Mouse (Mus musculus) midbrain, embryonic 13.5 days (tissue): Measurements from ENCODE around the gene Hdac10. TPM values are rescaled to one million over a fixed set of nuclear protein-coding genes. Genes with fewer than 3 reads are reported as not detected.

Experiments
- ATAC-seq: fragments of 200-750 bp; cut with Nextera tagmentation; 2 replicates; pipeline ENCODE4 v1.8.0; 2017; ENCODE audit warnings: mild to moderate bottlenecking, moderate TSS enrichment, moderate library complexity
- H3K27ac ChIP-seq: fragments of 300-500 bp; sonication (generic); 2 replicates; pipeline ENCODE4 v1.5.1; 2015; ENCODE audit warnings: inconsistent platforms, mild to moderate bottlenecking, moderate library complexity
- H3K27me3 ChIP-seq: fragments of 300-500 bp; sonication (generic); 2 replicates; pipeline ENCODE4 v1.6.1; 2015; ENCODE audit warnings: mild to moderate bottlenecking, inconsistent platforms
- H3K36me3 ChIP-seq: fragments of 300-500 bp; sonication (generic); 2 replicates; pipeline ENCODE4 v1.6.1; 2015; ENCODE audit warnings: mild to moderate bottlenecking, inconsistent platforms
- H3K4me1 ChIP-seq: fragments of 300-500 bp; sonication (generic); replicated peaks from 2 replicates; pipeline ENCODE4 v1.6.1; 2015; ENCODE audit warnings: inconsistent platforms
- H3K4me2 ChIP-seq: fragments of 300-500 bp; sonication (generic); replicated peaks from 2 replicates; pipeline ENCODE4 v1.6.1; 2015; ENCODE audit warnings: moderate library complexity, mild to moderate bottlenecking, inconsistent platforms
- H3K4me3 ChIP-seq: fragments of 300-500 bp; sonication (generic); replicated peaks from 2 replicates; pipeline ENCODE4 v1.5.1; 2015; ENCODE audit warnings: mild to moderate bottlenecking, inconsistent platforms
- H3K9ac ChIP-seq: fragments of 300-500 bp; sonication (generic); replicated peaks from 2 replicates; pipeline ENCODE4 v1.6.1; 2015; ENCODE audit warnings: mild to moderate bottlenecking, inconsistent platforms
- H3K9me3 ChIP-seq: fragments of 300-500 bp; sonication (generic); 2 replicates; pipeline ENCODE4 v1.6.1; 2016; ENCODE audit warnings: mild to moderate bottlenecking, inconsistent platforms
- WGBS: fragments of 180-500 bp; shearing (Covaris S2); methylation state at CpG from one replicate; pipeline ENCODE4 v1.1.7; 2015; 5-methylcytosine and 5-hydroxymethylcytosine counted together
- polyA plus RNA-seq: library from polyadenylated mRNA; unstranded; fragments of >200 nt; fragmentation: Nextera tagmentation; extraction: Ambion mirVana; gene quantifications from 2 replicates; pipeline ENCODE4 v1.2.1, GENCODE M21; 2015

Gene Hdac10
- polyA plus RNA-seq, 1 experiment from 2014 or later = 26.0 TPM

DNA sequence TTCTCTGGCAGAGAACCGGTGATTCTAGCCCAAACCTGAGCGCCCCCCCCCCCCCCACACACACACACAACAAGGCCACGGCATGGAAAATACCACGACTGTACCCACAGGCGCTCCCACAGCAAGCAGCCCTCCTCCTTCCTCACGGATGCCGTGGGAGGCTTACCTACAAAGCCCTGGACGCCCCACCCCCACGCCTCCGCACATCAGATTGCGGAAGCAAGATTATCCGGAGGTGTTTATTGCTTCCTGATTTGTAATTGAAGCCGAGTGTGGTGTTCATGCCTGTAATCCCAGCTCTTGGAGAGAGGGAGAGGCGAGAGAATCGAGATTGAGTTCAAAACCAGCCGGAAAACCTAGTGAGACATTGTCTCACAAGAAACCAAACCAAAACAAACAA, 18.5 kb upstream of the Hdac10 start:
- no peaks in the 10 kb centered on the region for H3K9me3 ChIP-seq
- H3K27ac ChIP-seq = peak overlapping the region; percentile 92
- no peak for ATAC-seq
- 0 out of 2 replicates have a peak, but pooled peaks cover 11% of the 10 kb centered on the region for H3K27me3 ChIP-seq
- peaks cover 43% of the 10 kb centered on the region for H3K4me1 ChIP-seq
- peak overlapping the region; percentile 78 for H3K4me3 ChIP-seq
- peak overlapping the region; percentile 81 for H3K4me2 ChIP-seq
- 9% methylated on average over 16 of the region's 16 CpGs for WGBS
- H3K36me3 ChIP-seq = peaks cover 39% of the 10 kb centered on the region
- H3K9ac ChIP-seq = peak overlapping the region; percentile 94

DNA sequence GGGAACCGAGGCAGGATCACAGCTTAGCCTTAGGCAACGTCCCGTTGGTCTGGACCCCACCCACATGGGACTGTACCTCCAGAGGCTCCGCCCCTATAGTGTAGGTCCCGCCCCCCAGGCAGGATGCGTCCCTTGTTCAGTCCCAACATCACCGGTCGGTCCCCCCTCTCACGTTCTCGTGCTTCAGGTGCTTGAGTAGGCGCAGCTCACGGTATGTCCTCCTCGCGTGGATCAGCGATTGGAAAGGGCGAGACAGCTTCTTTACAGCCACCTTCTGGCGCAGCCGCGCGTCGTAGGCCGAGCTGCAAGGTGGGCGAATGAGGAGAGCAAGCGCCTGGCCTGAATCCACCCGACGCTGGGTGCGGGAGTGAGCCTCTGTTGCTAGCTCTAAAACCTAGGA, 18.0 kb upstream of the Hdac10 start:
- peak overlapping the region; percentile 94 for H3K9ac ChIP-seq
- H3K36me3 ChIP-seq = peaks cover 39% of the 10 kb centered on the region
- peaks cover 41% of the 10 kb centered on the region for H3K4me1 ChIP-seq
- H3K27me3 ChIP-seq = peaks cover 12% of the 10 kb centered on the region; the same call in 1 of the 2 replicates
- peak; percentile 28 for ATAC-seq
- 3% methylated on average over 27 of the region's 27 CpGs for WGBS
- peak overlapping the region; percentile 81 for H3K4me2 ChIP-seq
- H3K27ac ChIP-seq = peak overlapping the region; percentile 92
- peak overlapping the region; percentile 78 for H3K4me3 ChIP-seq
- no peaks in the 10 kb centered on the region for H3K9me3 ChIP-seq

DNA sequence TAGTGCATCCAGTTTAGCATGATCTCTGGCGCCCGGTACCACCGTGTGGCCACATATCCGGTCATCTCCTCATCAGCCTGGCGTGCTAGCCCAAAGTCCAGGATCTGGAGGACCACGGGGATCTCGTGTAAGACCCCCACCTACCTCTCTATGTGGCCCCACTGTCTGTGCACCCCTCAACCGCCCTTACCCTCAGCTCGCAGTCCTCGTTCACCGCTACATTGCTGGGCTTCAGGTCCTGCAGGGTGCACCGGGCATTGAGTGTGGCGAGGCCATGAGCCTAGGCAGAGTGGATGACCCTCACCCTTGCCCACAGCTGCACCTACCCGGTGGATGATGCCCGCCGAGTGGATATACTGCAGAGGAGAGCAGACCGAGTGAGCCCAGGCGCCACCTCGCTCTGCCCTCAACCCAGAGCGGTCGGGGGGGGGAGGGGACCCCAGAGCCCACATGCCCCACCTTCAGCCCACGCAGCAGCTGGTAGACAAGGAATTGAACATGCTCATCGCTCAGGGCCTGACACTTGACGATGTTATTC, 17.4 kb upstream of the Hdac10 start:
- H3K27ac ChIP-seq = no peak overlapping the region
- no peak for ATAC-seq
- H3K9ac ChIP-seq = no peak overlapping the region
- peak overlapping the region; percentile 81 for H3K4me2 ChIP-seq
- WGBS = 85% methylated on average over 24 of the region's 24 CpGs
- peaks cover 15% of the 10 kb centered on the region; the same call in 1 of the 2 replicates for H3K27me3 ChIP-seq
- H3K36me3 ChIP-seq = peaks cover 39% of the 10 kb centered on the region
- H3K9me3 ChIP-seq = no peaks in the 10 kb centered on the region
- peaks cover 46% of the 10 kb centered on the region for H3K4me1 ChIP-seq
- H3K4me3 ChIP-seq = peak overlapping the region; percentile 78

DNA sequence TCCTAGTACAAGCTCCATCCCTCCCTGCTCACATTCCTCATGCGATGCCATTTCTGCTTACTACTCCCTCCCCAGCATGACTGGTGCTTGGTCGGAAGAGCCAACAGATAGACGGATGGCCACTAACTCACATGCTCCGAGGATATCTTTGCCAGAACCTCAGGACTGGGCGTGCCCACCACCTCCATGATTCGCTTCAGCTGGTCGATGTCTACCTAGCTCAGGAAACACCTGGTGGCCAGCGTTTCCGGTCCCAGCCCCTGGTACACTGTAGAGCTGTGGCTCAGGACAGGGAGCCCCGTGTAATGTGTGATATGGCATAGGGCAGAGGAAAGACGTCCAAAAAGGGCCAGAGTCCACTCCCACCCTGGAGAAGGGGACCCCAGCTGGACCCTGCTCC, 16.5 kb upstream of the Hdac10 start:
- ATAC-seq = no peak
- 93% methylated on average over 11 of the region's 11 CpGs for WGBS
- H3K9ac ChIP-seq = no peak overlapping the region
- peaks cover 39% of the 10 kb centered on the region for H3K36me3 ChIP-seq
- H3K4me1 ChIP-seq = peaks cover 49% of the 10 kb centered on the region
- H3K4me2 ChIP-seq = no peak overlapping the region
- H3K9me3 ChIP-seq = no peaks in the 10 kb centered on the region
- peaks cover 15% of the 10 kb centered on the region; the same call in 1 of the 2 replicates for H3K27me3 ChIP-seq
- H3K4me3 ChIP-seq = no peak overlapping the region
- no peak overlapping the region for H3K27ac ChIP-seq

DNA sequence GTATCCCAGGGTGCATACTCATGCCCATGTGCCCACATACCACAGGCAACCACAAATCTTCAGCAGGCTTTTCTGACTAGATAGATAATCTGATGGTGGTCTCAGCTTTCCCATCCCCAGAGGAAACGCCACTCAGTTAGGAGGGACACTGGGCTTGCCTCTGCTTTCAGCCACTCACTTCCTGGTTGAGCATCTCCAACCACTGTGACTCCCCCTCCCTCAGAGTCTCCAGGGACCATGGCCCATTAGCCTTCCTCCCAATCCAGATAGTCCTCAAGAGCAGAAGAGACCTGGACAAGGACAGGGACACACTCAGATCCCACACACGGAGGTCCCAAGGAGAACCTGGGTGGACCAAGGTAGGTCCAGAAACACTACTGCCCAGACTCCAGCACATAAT, 14.6 kb upstream of the Hdac10 start:
- Histone ChIP-seq H3K4me2 (no peak overlapping the region), H3K27me3 (peaks cover 21% of the 10 kb centered on the region), H3K27ac (no peak overlapping the region), H3K9me3 (no peaks in the 10 kb centered on the region), H3K9ac (no peak overlapping the region), H3K4me1 (peaks cover 47% of the 10 kb centered on the region), H3K36me3 (peaks cover 39% of the 10 kb centered on the region), H3K4me3 (no peak overlapping the region)
- 86% methylated on average over 2 of the region's 2 CpGs for WGBS
- no peak for ATAC-seq

DNA sequence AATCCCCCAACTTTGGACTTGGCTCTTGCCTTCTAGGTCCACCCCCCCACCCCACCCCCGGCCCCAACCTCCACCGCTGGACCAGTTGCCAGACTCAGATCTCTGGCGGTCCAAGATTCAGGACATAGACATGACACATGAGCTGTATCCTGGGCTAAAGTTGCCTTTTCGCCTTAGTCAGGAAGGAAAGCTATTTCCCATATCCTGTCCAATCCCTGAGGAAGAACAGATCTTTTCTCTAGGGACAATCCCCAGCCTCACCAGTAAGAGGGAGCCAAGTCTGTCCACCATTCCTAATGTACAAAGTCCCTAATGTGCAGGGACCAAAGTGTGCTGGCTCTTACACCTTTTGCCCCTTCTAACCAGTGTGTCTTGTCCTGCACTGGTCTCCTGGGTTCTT, 13.4 kb upstream of the Hdac10 start:
- Histone ChIP-seq H3K4me2 (no peak overlapping the region), H3K4me1 (peaks cover 40% of the 10 kb centered on the region), H3K9me3 (no peaks in the 10 kb centered on the region), H3K9ac (no peak overlapping the region), H3K4me3 (no peak overlapping the region), H3K27ac (no peak overlapping the region), H3K27me3 (peaks cover 21% of the 10 kb centered on the region), H3K36me3 (peaks cover 39% of the 10 kb centered on the region)
- WGBS = 76% methylated on average over 4 of the region's 4 CpGs
- no peak for ATAC-seq

DNA sequence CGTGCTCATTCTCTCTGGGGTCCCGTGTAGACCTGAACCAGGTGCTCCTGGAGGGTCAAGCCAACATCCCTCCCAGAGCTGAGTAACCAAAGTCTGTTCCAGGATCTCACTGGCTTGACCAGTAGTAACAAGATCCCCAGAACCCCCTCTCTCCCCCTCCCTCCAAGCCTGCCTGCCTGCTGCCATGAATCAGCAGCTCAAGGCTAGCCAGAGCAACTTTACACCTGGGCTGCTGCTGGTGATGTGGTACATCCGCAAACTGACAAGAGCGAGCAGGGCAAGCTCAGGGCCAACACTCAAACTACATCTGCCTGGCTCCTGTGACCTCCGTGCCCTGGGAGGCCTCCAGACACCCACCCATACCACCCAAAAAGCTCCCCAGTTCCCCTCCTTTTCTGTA, 12.9 kb upstream of the Hdac10 start:
- Histone ChIP-seq H3K4me3 (no peak overlapping the region), H3K9me3 (no peaks in the 10 kb centered on the region), H3K27me3 (peaks cover 21% of the 10 kb centered on the region), H3K9ac (no peak overlapping the region), H3K27ac (no peak overlapping the region), H3K4me2 (0 out of 2 replicates have a peak overlapping the region, but pooled peaks have one; percentile 91), H3K36me3 (peaks cover 39% of the 10 kb centered on the region), H3K4me1 (peaks cover 35% of the 10 kb centered on the region)
- no peak for ATAC-seq
- 29% methylated on average over 5 of the region's 5 CpGs for WGBS

DNA sequence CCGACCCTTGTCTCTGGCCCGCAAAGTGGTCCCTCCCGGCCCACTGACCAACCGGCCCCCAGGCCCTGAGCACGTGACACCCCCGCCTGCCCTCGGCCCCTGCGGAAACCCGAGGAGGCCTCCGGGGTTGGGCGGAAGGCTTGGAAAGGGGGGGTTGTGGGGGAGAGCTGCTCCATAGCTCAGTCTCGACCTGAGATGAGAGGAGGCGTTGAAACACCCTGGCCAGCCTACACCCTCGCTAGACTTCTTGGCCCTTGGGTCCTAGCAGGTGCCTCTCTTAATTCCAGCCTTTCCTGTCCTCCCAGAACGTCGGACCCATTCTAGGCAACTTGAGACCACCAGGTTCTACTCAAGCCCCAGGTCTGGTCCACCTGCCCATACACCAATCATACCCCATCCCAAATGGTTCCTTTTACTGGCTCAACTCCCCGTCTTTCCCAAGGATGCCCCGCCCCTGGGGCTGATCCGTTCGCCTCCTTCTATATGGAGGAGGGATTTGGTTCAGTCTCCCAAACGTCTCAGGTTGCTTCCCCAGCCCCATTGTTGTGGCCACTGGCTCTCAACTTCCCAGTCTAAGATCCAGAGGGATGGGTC, 12.3 kb upstream of the Hdac10 start, which contains the start of gene Mapk12:
Gene Mapk12 (minus strand): TSS at position 45 of the 594 bp plus-strand sequence.
- H3K9ac ChIP-seq = peak within 1 kb of the TSS; percentile 66
- peaks cover 28% of the 10 kb centered on the region for H3K4me1 ChIP-seq
- peak within 1 kb of the TSS; percentile 91 for H3K4me2 ChIP-seq
- H3K9me3 ChIP-seq = no peaks in the 10 kb centered on the region
- peak within 1 kb of the TSS; percentile 47 for H3K4me3 ChIP-seq
- H3K27ac ChIP-seq = no peak within 1 kb of the TSS
- ATAC-seq = peak; percentile 66
- peaks cover 35% of the 10 kb centered on the region for H3K36me3 ChIP-seq
- WGBS = 2% methylated on average over 21 of the region's 21 CpGs
- H3K27me3 ChIP-seq = peaks cover 17% of the 10 kb centered on the region

DNA sequence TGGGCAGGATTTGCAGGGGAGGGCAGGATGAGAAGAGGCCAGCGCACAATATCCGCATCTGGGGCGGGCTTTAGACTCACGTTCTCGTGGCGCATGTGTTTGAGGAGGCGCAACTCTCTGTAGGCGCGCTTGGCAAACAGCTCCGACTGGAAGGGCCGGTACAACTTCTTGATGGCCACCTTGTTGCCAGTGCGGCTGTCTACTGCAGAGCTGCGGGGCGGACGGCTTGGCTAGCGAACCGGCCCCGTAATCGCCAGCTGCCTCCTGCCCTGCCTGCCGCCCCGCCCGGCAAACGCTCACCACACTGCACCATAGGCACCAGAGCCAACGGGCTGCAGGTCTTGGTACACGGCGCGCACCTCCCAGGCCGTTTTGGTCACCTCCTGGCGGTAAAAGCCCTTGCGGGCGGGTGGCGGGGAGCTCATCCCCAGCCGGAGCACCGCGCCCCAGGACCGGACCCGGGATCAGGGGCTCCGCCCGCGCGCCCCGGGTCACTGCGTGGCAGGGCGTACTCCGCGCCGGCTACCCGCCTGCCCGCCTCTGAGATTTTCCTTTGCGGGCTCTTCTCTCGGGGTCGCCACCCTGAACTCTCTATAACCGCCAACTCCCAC, 11.7 kb upstream of the Hdac10 start:
- peaks cover 26% of the 10 kb centered on the region for H3K4me1 ChIP-seq
- under 1% methylated on average over 53 of the region's 53 CpGs for WGBS
- H3K9me3 ChIP-seq = no peaks in the 10 kb centered on the region
- H3K27me3 ChIP-seq = peaks cover 15% of the 10 kb centered on the region
- H3K4me2 ChIP-seq = peak overlapping the region; percentile 91
- H3K9ac ChIP-seq = peak overlapping the region; percentile 66
- H3K4me3 ChIP-seq = peak overlapping the region; percentile 47
- peak; percentile 59 for ATAC-seq
- H3K27ac ChIP-seq = no peak overlapping the region
- H3K36me3 ChIP-seq = peaks cover 29% of the 10 kb centered on the region

DNA sequence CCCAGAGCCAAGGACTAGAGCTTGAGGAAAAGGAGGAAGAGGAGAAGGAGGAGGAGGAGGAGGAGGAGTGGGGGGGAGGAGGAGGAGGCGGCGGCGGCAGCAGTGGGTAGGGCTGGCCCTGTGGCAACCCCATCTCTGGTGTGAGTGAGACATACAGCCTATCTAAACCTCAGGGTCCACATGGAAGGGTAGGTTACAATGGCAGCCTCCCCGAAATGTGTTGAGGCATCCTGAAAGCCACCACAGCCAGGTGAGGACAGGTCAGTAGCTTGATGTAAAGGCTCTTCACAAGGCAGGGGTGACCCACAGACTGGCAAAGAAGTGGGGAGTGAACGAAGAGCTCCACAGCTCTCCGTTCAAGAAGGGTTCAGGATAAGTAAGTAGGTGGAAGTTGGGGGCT, 10.0 kb upstream of the Hdac10 start:
- H3K9ac ChIP-seq = no peak overlapping the region
- peaks cover 13% of the 10 kb centered on the region for H3K36me3 ChIP-seq
- WGBS = 97% methylated on average over 6 of the region's 6 CpGs

DNA sequence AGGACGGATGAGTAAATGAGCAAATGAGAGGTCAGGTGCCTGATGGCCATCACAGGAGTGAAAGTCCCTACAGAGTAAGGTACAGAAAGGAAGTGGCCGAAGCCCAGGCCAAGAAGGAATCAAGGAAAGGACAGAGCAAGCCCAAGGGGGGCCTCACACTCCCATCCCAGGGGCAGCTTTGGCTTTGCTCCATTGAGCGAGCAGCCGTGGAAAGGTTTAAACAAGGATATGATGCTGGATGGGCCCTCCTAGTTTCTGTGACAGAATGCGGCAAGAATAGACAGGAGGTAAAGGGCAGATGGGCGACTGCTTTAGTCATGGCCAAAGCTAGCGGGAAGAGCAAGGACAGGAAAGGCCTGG, 9.5 kb upstream of the Hdac10 start:
- Histone ChIP-seq H3K4me2 (no peak overlapping the region), H3K9me3 (no peaks in the 10 kb centered on the region), H3K36me3 (peaks cover 8% of the 10 kb centered on the region), H3K4me1 (peaks cover 26% of the 10 kb centered on the region), H3K27me3 (peaks cover 15% of the 10 kb centered on the region), H3K9ac (no peak overlapping the region), H3K27ac (no peak overlapping the region), H3K4me3 (no peak overlapping the region)
- ATAC-seq = no peak
- 84% methylated on average over 7 of the region's 7 CpGs for WGBS

More for the DNA sequence above, 10.0 kb upstream of the Hdac10 start:
- H3K9me3 ChIP-seq = no peaks in the 10 kb centered on the region
- H3K27ac ChIP-seq = no peak overlapping the region
- H3K4me1 ChIP-seq = peaks cover 26% of the 10 kb centered on the region
- H3K4me2 ChIP-seq = no peak overlapping the region
- H3K27me3 ChIP-seq = peaks cover 15% of the 10 kb centered on the region
- ATAC-seq = no peak
- no peak overlapping the region for H3K4me3 ChIP-seq

DNA sequence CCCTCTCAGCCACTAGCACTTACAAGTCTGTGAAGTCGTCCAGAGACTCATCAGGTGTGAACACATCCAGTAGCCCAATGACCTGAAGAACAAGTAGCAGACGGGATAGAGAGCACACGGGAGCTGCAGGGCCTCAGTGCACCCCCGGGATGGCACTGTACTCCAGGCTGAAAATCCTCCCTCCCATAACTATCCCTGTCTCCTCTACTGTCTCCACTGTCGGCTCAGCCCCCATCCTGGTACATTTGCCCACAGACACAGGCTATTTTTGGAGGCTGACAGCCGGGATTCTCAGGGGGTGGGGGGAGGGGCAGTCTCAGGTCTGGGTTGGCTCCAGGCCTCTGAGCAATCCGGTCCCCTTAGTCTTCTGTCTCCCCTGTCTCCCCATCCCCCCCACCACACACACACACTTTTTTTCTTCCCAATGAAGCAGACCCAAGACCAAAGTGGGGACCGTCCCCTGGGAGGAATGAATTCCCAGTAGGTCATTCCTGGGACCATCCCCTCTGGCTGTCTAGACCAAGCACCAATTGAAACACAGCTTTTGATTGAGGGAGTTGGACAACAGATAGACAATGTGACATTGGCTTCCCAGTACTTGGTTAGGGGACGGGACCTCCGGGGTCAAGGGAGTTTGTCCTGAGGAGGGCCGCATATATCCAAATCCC, 9.0 kb upstream of the Hdac10 start:
- 78% methylated on average over 11 of the region's 11 CpGs for WGBS

More for the DNA sequence above, 9.0 kb upstream of the Hdac10 start:
- Histone ChIP-seq H3K4me2 (no peak overlapping the region), H3K4me1 (peaks cover 26% of the 10 kb centered on the region), H3K9me3 (no peaks in the 10 kb centered on the region), H3K27ac (no peak overlapping the region), H3K9ac (no peak overlapping the region), H3K4me3 (no peak overlapping the region), H3K36me3 (peaks cover 3% of the 10 kb centered on the region), H3K27me3 (peaks cover 14% of the 10 kb centered on the region)
- ATAC-seq = no peak
